Mouse (Mus musculus): ENCODE results near the gene Spo11.

Gene Spo11

GRCm38 (mm10) chr2:172958579-172958978 lies 18.9 kb upstream of the Spo11 start:
- DNase-seq (ENCODE audit: low read depth in 2 of 2, low spot score in 2 of 2), result no peak

- no peak for DNase-seq (ENCODE audit: low read depth in 2 of 2, low spot score in 2 of 2)
Measured at GRCm38 (mm10) chr2:172959006-172959768, 18.3 kb upstream of the Spo11 start.

GRCm38 (mm10) chr2:172960350-172960749 lies 17.1 kb upstream of the Spo11 start:
- DNase-seq (ENCODE audit: low read depth in 2 of 2, low spot score in 2 of 2), result no peak

GRCm38 (mm10) chr2:172961211-172961610 lies 16.3 kb upstream of the Spo11 start:
- no peak for DNase-seq (ENCODE audit: low read depth in 2 of 2, low spot score in 2 of 2)

- DNase-seq (ENCODE audit: low read depth in 2 of 2, low spot score in 2 of 2), result no peak
Measured at GRCm38 (mm10) chr2:172965249-172965648, 12.3 kb upstream of the Spo11 start.

- no peak for DNase-seq (ENCODE audit: low read depth in 2 of 2, low spot score in 2 of 2)
Measured at GRCm38 (mm10) chr2:172966480-172966879, 11.0 kb upstream of the Spo11 start.

- DNase-seq (ENCODE audit: low read depth in 2 of 2, low spot score in 2 of 2), result no peak
Measured at GRCm38 (mm10) chr2:172971865-172972264, 5.6 kb upstream of the Spo11 start.

GRCm38 (mm10) chr2:172973806-172974565 lies 3.5 kb upstream of the Spo11 start:
- no peak for DNase-seq (ENCODE audit: low read depth in 2 of 2, low spot score in 2 of 2)

GRCm38 (mm10) chr2:172974701-172975100 lies 2.8 kb upstream of the Spo11 start:
- no peak for DNase-seq (ENCODE audit: low read depth in 2 of 2, low spot score in 2 of 2)

- no peak for DNase-seq (ENCODE audit: low read depth in 2 of 2, low spot score in 2 of 2)
Measured at GRCm38 (mm10) chr2:172975159-172975558, 2.3 kb upstream of the Spo11 start.

- no peak for DNase-seq (ENCODE audit: low read depth in 2 of 2, low spot score in 2 of 2)
Measured at GRCm38 (mm10) chr2:172976661-172977238, 750 bp upstream of the Spo11 start.

GRCm38 (mm10) chr2:172978131-172978633 lies 682 bp downstream of the Spo11 start:
- peak in 1 of 2 experiments; percentile 18 for DNase-seq (ENCODE audit: low read depth in 2 of 2, low spot score in 2 of 2)

- no peak for DNase-seq (ENCODE audit: low read depth in 2 of 2, low spot score in 2 of 2)
Measured at GRCm38 (mm10) chr2:172979666-172980345, 2.3 kb downstream of the Spo11 start.

GRCm38 (mm10) chr2:172982776-172983561 lies 5.5 kb downstream of the Spo11 start:
- no peak for DNase-seq (ENCODE audit: low read depth in 2 of 2, low spot score in 2 of 2)

- DNase-seq (ENCODE audit: low read depth in 2 of 2, low spot score in 2 of 2), result no peak
Measured at GRCm38 (mm10) chr2:172990161-172990560, 12.7 kb downstream of the Spo11 start.

GRCm38 (mm10) chr2:172996207-172996606 lies 18.7 kb downstream of the Spo11 start:
- DNase-seq (ENCODE audit: low read depth in 2 of 2, low spot score in 2 of 2), result peak; percentile 67 to 79

- DNase-seq (ENCODE audit: low read depth in 2 of 2, low spot score in 2 of 2), result no peak
Measured at GRCm38 (mm10) chr2:172997748-172998147, 20.2 kb downstream of the Spo11 start.

- no peak for DNase-seq (ENCODE audit: low read depth in 2 of 2, low spot score in 2 of 2)
Measured at GRCm38 (mm10) chr2:172998478-172998877, 21.0 kb downstream of the Spo11 start.

GRCm38 (mm10) chr2:172999630-173000284 lies 22.3 kb downstream of the Spo11 start, which contains the start of gene Rae1:
Rae1 (plus strand) TSS chr2:173000117.
- DNase-seq (ENCODE audit: low read depth in 2 of 2, low spot score in 2 of 2), result peak; percentile 99 to 100

GRCm38 (mm10) chr2:173000285-173000652 lies 22.8 kb downstream of the Spo11 start:
- DNase-seq (ENCODE audit: low read depth in 2 of 2, low spot score in 2 of 2), result no peak
